Mouse (Mus musculus): ENCODE results near the gene Mlh1. TPM values are rescaled to one million over a fixed set of nuclear protein-coding genes. Genes with fewer than 3 reads are reported as not detected.

The Mlh1 gene
- polyA plus RNA-seq, 1 experiment from 2014 or later = 43.8 TPM

GRCm38 (mm10) chr9:111304036-111304435 is 32.4 kb upstream of the Mlh1 start:
- H3K36me3 ChIP-seq (ENCODE audit: insufficient read depth, low read length) = no peaks in the 10 kb centered on the region
- H3K9ac ChIP-seq (replicated peaks; ENCODE audit: low read length) = no peak overlapping the region
- peaks cover under 1% of the 10 kb centered on the region; the same call in 1 of the 2 replicates for H3K27me3 ChIP-seq (ENCODE audit: insufficient read depth, low read length)
- H3K9me3 ChIP-seq (ENCODE audit: low read length) = no peaks in the 10 kb centered on the region
- no peak overlapping the region for H3K27ac ChIP-seq (ENCODE audit: low read length)
- ATAC-seq (ENCODE audit: low FRiP score, low TSS enrichment) = no peak
- no peak overlapping the region for H3K4me2 ChIP-seq (replicated peaks; ENCODE audit: low read depth, low read length)
- WGBS = 90% methylated on average over 6 of the region's 6 CpGs
- H3K4me3 ChIP-seq (ENCODE audit: low read length) = no peak overlapping the region
- H3K4me1 ChIP-seq (ENCODE audit: insufficient read depth, low read length) = no peaks in the 10 kb centered on the region

GRCm38 (mm10) chr9:111302196-111302831 is 30.7 kb upstream of the Mlh1 start:
- Histone ChIP-seq H3K4me2 (replicated peaks; ENCODE audit: low read depth, low read length) (no peak overlapping the region), H3K9ac (replicated peaks; ENCODE audit: low read length) (no peak overlapping the region), H3K27ac (ENCODE audit: low read length) (no peak overlapping the region), H3K4me3 (ENCODE audit: low read length) (no peak overlapping the region), H3K9me3 (ENCODE audit: low read length) (no peaks in the 10 kb centered on the region), H3K27me3 (ENCODE audit: insufficient read depth, low read length) (no peaks in the 10 kb centered on the region), H3K36me3 (ENCODE audit: insufficient read depth, low read length) (no peaks in the 10 kb centered on the region), H3K4me1 (ENCODE audit: insufficient read depth, low read length) (no peaks in the 10 kb centered on the region)
- ATAC-seq (ENCODE audit: low FRiP score, low TSS enrichment) = no peak
- 73% methylated on average over 12 of the region's 12 CpGs for WGBS

DNA sequence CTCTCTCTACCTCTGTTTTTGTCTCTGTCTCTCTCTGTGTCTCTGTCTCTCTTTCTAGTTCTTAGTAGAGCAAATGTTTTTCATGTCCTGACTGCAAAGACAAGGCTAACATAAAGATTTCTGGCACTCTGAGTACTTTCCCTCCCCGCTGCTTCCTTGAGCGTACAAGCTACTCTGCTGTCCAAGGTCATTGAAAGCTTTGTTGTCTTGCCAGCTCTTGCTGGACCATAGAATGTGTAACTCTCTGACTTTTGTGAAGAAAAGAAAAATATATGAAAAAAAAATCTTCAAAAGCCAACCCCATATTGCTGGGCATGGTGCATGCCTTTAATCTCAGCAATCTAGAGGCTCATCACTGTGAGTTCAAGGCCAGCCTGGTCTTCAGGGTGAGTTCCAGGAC is 27.0 kb upstream of the Mlh1 start:
- no peak for ATAC-seq (ENCODE audit: low FRiP score, low TSS enrichment)
- Histone ChIP-seq H3K9ac (replicated peaks; ENCODE audit: low read length) (no peak overlapping the region), H3K9me3 (ENCODE audit: low read length) (no peaks in the 10 kb centered on the region), H3K27me3 (ENCODE audit: insufficient read depth, low read length) (no peaks in the 10 kb centered on the region), H3K36me3 (ENCODE audit: insufficient read depth, low read length) (no peaks in the 10 kb centered on the region), H3K27ac (ENCODE audit: low read length) (no peak overlapping the region; the same call in 1 of the 2 replicates), H3K4me1 (ENCODE audit: insufficient read depth, low read length) (no peaks in the 10 kb centered on the region), H3K4me2 (replicated peaks; ENCODE audit: low read depth, low read length) (no peak overlapping the region), H3K4me3 (ENCODE audit: low read length) (no peak overlapping the region)
- 66% methylated on average over 2 of the region's 2 CpGs for WGBS

GRCm38 (mm10) chr9:111296433-111296832 is 24.8 kb upstream of the Mlh1 start:
- H3K4me1 ChIP-seq (ENCODE audit: insufficient read depth, low read length) = no peaks in the 10 kb centered on the region
- no peak for ATAC-seq (ENCODE audit: low FRiP score, low TSS enrichment)
- H3K4me2 ChIP-seq (replicated peaks; ENCODE audit: low read depth, low read length) = no peak overlapping the region
- no peaks in the 10 kb centered on the region for H3K36me3 ChIP-seq (ENCODE audit: insufficient read depth, low read length)
- WGBS = 57% methylated on average over 7 of the region's 7 CpGs
- H3K4me3 ChIP-seq (ENCODE audit: low read length) = no peak overlapping the region
- H3K27me3 ChIP-seq (ENCODE audit: insufficient read depth, low read length) = no peaks in the 10 kb centered on the region
- no peaks in the 10 kb centered on the region for H3K9me3 ChIP-seq (ENCODE audit: low read length)
- H3K9ac ChIP-seq (replicated peaks; ENCODE audit: low read length) = no peak overlapping the region
- H3K27ac ChIP-seq (ENCODE audit: low read length) = no peak overlapping the region

- Histone ChIP-seq H3K9me3 (ENCODE audit: low read length) (no peaks in the 10 kb centered on the region), H3K36me3 (ENCODE audit: insufficient read depth, low read length) (no peaks in the 10 kb centered on the region), H3K4me3 (ENCODE audit: low read length) (no peak overlapping the region), H3K27me3 (ENCODE audit: insufficient read depth, low read length) (no peaks in the 10 kb centered on the region), H3K9ac (replicated peaks; ENCODE audit: low read length) (no peak overlapping the region), H3K27ac (ENCODE audit: low read length) (no peak overlapping the region), H3K4me2 (replicated peaks; ENCODE audit: low read depth, low read length) (no peak overlapping the region), H3K4me1 (ENCODE audit: insufficient read depth, low read length) (no peaks in the 10 kb centered on the region)
- ATAC-seq (ENCODE audit: low FRiP score, low TSS enrichment) = no peak
- WGBS = 73% methylated on average over 2 of the region's 2 CpGs
Measured at GRCm38 (mm10) chr9:111295323-111295722, 23.7 kb upstream of the Mlh1 start.

DNA sequence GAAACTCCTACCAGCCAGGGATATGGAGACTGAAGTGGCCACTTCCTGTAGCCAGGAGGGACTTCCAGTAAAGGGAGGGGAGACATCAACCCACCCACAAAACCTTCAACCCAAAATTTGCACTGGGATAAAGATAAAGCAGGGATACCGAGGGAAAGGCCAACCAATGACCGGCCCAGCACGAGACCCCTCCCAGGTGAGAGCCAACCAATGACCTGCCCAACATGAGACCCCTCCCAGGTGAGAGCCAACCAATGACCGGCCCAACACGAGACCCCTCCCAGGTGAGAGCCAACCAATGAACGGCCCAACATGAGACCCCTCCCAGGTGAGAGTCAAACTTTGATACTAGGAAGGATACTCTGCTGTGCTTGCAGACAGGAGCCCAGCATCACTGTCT is 23.3 kb upstream of the Mlh1 start:
- Histone ChIP-seq H3K36me3 (ENCODE audit: insufficient read depth, low read length) (no peaks in the 10 kb centered on the region), H3K9me3 (ENCODE audit: low read length) (no peaks in the 10 kb centered on the region), H3K27ac (ENCODE audit: low read length) (no peak overlapping the region), H3K9ac (replicated peaks; ENCODE audit: low read length) (no peak overlapping the region), H3K4me3 (ENCODE audit: low read length) (no peak overlapping the region), H3K27me3 (ENCODE audit: insufficient read depth, low read length) (no peaks in the 10 kb centered on the region), H3K4me1 (ENCODE audit: insufficient read depth, low read length) (no peaks in the 10 kb centered on the region), H3K4me2 (replicated peaks; ENCODE audit: low read depth, low read length) (no peak overlapping the region)
- 94% methylated on average over 6 of the region's 6 CpGs for whole genome bisulfite sequencing
- ATAC-seq (ENCODE audit: low FRiP score, low TSS enrichment) = no peak

DNA sequence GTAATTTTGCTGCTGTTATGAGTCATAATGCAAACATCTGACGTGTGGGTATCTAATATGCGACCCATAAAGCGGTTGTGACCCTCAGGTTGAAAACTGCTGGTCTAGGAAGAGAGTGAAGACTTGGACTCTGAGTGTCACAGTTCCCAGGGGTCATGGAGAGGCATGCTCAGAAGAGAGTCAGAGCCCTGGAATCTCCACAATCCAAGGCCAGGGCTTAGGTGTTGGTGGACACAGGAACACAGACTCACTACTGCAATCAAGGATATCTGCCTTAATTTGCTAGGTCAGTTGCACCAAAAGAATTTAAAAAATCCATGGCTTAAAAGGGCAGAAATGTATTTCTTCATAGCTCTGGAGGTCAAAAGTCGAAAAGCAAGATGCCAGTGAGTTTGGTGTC is 21.6 kb upstream of the Mlh1 start:
- Histone ChIP-seq H3K27me3 (ENCODE audit: insufficient read depth, low read length) (no peaks in the 10 kb centered on the region), H3K4me1 (ENCODE audit: insufficient read depth, low read length) (peaks cover 7% of the 10 kb centered on the region), H3K4me2 (replicated peaks; ENCODE audit: low read depth, low read length) (no peak overlapping the region), H3K4me3 (ENCODE audit: low read length) (no peak overlapping the region), H3K9ac (replicated peaks; ENCODE audit: low read length) (no peak overlapping the region), H3K9me3 (ENCODE audit: low read length) (no peaks in the 10 kb centered on the region), H3K27ac (ENCODE audit: low read length) (no peak overlapping the region), H3K36me3 (ENCODE audit: insufficient read depth, low read length) (no peaks in the 10 kb centered on the region)
- no peak for ATAC-seq (ENCODE audit: low FRiP score, low TSS enrichment)
- WGBS = 76% methylated on average over 4 of the region's 4 CpGs

DNA sequence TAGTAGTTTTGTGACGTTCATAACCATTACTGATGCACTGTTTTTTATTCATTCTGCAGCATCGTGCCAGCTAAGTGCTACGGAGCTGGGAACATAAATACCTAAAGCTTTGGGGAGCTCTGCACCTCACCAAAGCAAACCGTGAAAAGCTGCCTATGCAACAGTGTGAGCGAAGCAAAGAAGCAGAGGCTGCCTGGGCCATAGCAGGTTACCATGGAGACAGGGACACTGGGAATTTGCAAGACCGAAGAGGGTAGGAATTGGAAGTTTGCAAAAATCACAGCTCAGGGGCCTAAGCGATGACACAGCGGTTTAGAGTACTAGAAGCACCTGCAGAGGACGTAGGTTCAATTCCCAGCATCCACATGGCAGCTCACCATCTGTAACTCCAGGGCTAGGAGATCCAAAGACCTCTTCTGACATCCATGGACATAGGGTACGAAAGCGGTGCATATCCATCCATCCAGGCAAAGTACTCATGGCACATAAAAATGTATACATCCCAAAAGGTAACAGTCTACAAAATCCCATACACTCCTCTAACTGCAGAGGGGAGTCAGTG is 19.0 kb upstream of the Mlh1 start:
- H3K4me3 ChIP-seq (ENCODE audit: low read length) = no peak overlapping the region
- WGBS = 75% methylated on average over 11 of the region's 11 CpGs
- ATAC-seq (ENCODE audit: low FRiP score, low TSS enrichment) = 0 out of 2 replicates have a peak, but pooled peaks have one; percentile 18
- H3K36me3 ChIP-seq (ENCODE audit: insufficient read depth, low read length) = no peaks in the 10 kb centered on the region
- no peaks in the 10 kb centered on the region for H3K27me3 ChIP-seq (ENCODE audit: insufficient read depth, low read length)
- H3K4me1 ChIP-seq (ENCODE audit: insufficient read depth, low read length) = peaks cover 7% of the 10 kb centered on the region
- H3K9me3 ChIP-seq (ENCODE audit: low read length) = no peaks in the 10 kb centered on the region
- no peak overlapping the region for H3K4me2 ChIP-seq (replicated peaks; ENCODE audit: low read depth, low read length)
- H3K9ac ChIP-seq (replicated peaks; ENCODE audit: low read length) = no peak overlapping the region
- no peak overlapping the region for H3K27ac ChIP-seq (ENCODE audit: low read length)

DNA sequence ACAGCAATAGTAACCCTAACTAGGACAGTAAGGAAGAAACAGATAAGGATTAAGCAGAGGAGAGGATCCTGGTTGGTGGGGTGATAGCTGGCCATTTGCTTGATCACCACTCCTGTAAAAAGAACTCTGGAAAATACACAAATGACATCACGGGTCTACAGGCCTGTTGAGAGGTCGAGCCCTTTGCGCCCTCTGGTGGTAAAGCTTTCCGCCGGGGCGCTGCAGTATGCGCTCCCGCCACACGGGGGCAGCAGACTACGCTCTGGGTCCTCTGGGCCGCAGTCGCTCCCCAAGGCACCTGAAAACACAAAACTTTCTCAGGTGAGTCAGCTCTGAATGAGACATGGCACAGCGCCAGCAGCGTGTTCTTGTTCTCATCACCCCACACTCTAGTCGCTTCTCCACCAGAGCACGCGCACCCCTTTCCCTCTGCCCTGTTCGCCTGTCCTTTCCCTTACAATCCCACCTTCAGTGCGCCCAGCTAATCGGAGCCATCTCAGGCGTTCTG is 18.3 kb upstream of the Mlh1 start:
- WGBS = 16% methylated on average over 21 of the region's 21 CpGs
- H3K36me3 ChIP-seq (ENCODE audit: insufficient read depth, low read length) = no peaks in the 10 kb centered on the region
- no peak overlapping the region; the same call in 1 of the 2 replicates for H3K9ac ChIP-seq (replicated peaks; ENCODE audit: low read length)
- peak overlapping the region; percentile 42 for H3K4me2 ChIP-seq (replicated peaks; ENCODE audit: low read depth, low read length)
- H3K27ac ChIP-seq (ENCODE audit: low read length) = peak overlapping the region; percentile 46; the same call in 1 of the 2 replicates
- peaks cover 7% of the 10 kb centered on the region for H3K4me1 ChIP-seq (ENCODE audit: insufficient read depth, low read length)
- peak; percentile 84 for ATAC-seq (ENCODE audit: low FRiP score, low TSS enrichment)
- H3K9me3 ChIP-seq (ENCODE audit: low read length) = no peaks in the 10 kb centered on the region
- peak overlapping the region; percentile 14 for H3K4me3 ChIP-seq (ENCODE audit: low read length)
- no peaks in the 10 kb centered on the region for H3K27me3 ChIP-seq (ENCODE audit: insufficient read depth, low read length)

- Histone ChIP-seq H3K4me3 (ENCODE audit: low read length) (peak overlapping the region; percentile 14), H3K4me1 (ENCODE audit: insufficient read depth, low read length) (peaks cover 7% of the 10 kb centered on the region), H3K9me3 (ENCODE audit: low read length) (no peaks in the 10 kb centered on the region), H3K36me3 (ENCODE audit: insufficient read depth, low read length) (no peaks in the 10 kb centered on the region), H3K4me2 (replicated peaks; ENCODE audit: low read depth, low read length) (peak overlapping the region; percentile 42), H3K27me3 (ENCODE audit: insufficient read depth, low read length) (no peaks in the 10 kb centered on the region), H3K9ac (replicated peaks; ENCODE audit: low read length) (no peak overlapping the region; the same call in 1 of the 2 replicates), H3K27ac (ENCODE audit: low read length) (peak overlapping the region; percentile 46; the same call in 1 of the 2 replicates)
- ATAC-seq (ENCODE audit: low FRiP score, low TSS enrichment) = peak; percentile 62
- 49% methylated on average over 9 of the region's 9 CpGs for WGBS
Measured at GRCm38 (mm10) chr9:111289294-111289831, 17.8 kb upstream of the Mlh1 start.

All from kidney, embryonic 16.5 days (tissue).